ENCODE assay signal across 16 mouse cellular contexts in genomic region chr1:92775908-92776307, GRCm38 (mm10).
"Had no signal": no experiment of that assay in that cellular context is flagged by ENCODE, and none has a peak within 500 bp of the region (broad histone marks: within the 10 kb centered on the region; RNA-seq: fewer than 3 reads in every experiment).

No protein-coding gene starts in this region.

- DNase-seq: retina, postnatal 1 day; right cerebral cortex, adult 18-20 months; right cerebral cortex, postnatal 14 days; right cerebral cortex, postnatal 25 days; right cerebral cortex, postnatal 4 days; spleen, adult 18-20 months; thymus, adult 18-20 months; thymus, adult 2 months; thymus, postnatal 14 days; thymus, postnatal 25 days; thymus, postnatal 36 days; thymus, postnatal 4 days had no signal

- H3K9ac ChIP-seq: neural tube, embryonic 13.5 days; neural tube, embryonic 15.5 days; stomach, embryonic 15.5 days had no signal

- H3K27me3 ChIP-seq: neural tube, embryonic 13.5 days; neural tube, embryonic 15.5 days; stomach, embryonic 15.5 days had no signal

- H3K4me1 ChIP-seq: neural tube, embryonic 13.5 days had no signal

- H3K27ac ChIP-seq: neural tube, embryonic 13.5 days; neural tube, embryonic 15.5 days; stomach, embryonic 15.5 days; stomach, postnatal 0 days had no signal

- H3K36me3 ChIP-seq: neural tube, embryonic 13.5 days; neural tube, embryonic 15.5 days; stomach, embryonic 15.5 days had no signal

- H3K9me3 ChIP-seq: neural tube, embryonic 13.5 days; neural tube, embryonic 15.5 days; stomach, embryonic 15.5 days had no signal

- H3K4me2 ChIP-seq: neural tube, embryonic 13.5 days; neural tube, embryonic 15.5 days; stomach, embryonic 15.5 days had no signal

- H3K4me3 ChIP-seq: neural tube, embryonic 13.5 days; neural tube, embryonic 15.5 days; stomach, embryonic 15.5 days had no signal
